Mouse (Mus musculus) limb, embryonic 10.5 days (tissue): ENCODE measurements at regions not wholly inside any gene's neighbourhood (a gene's known extent, or its start where the extent isn't known, plus 50 kb on each side); places are given as distances from the start of the nearest gene placed in this dataset.

Experiments
- DNase-seq: peaks from one replicate; pipeline ENCODE4 v3.0.0-alpha.2; 2017; ENCODE audit warnings: low spot score
- H3K27ac ChIP-seq: fragments of 300-500 bp; sonication (generic); 2 replicates; pipeline ENCODE4 v1.5.1; 2016; ENCODE audit warnings: mild to moderate bottlenecking
- H3K27me3 ChIP-seq: fragments of 300-500 bp; sonication (generic); 2 replicates; pipeline ENCODE4 v1.6.1; 2016; ENCODE audit warnings: low read depth, mild to moderate bottlenecking; ENCODE audit not compliant: poor library complexity, severe bottlenecking
- H3K36me3 ChIP-seq: fragments of 300-500 bp; sonication (generic); 2 replicates; pipeline ENCODE4 v1.6.1; 2016; ENCODE audit warnings: mild to moderate bottlenecking, moderate library complexity
- H3K4me1 ChIP-seq: fragments of 300-500 bp; sonication (generic); 2 replicates; pipeline ENCODE4 v1.6.1; 2016
- H3K4me3 ChIP-seq: fragments of 300-500 bp; sonication (generic); 2 replicates; pipeline ENCODE4 v1.5.1; 2016; ENCODE audit warnings: mild to moderate bottlenecking, moderate library complexity
- H3K9me3 ChIP-seq: fragments of 300-500 bp; sonication (generic); replicated peaks from 2 replicates; pipeline ENCODE4 v1.6.1; 2016; ENCODE audit warnings: mild to moderate bottlenecking
- WGBS: fragments of 180-500 bp; shearing (Covaris S2); methylation state at CpG from one replicate; pipeline ENCODE4 v1.1.7; 2016; 5-methylcytosine and 5-hydroxymethylcytosine counted together

GRCm38 (mm10) chr17:47266335-47266734, 102.4 kb upstream of the Mrps10 start:
- H3K27ac ChIP-seq, result no peak overlapping the region
- H3K36me3 ChIP-seq, result peaks cover 32% of the 10 kb centered on the region
- no peaks in the 10 kb centered on the region for H3K9me3 ChIP-seq
- 92% methylated on average over 7 of the region's 7 CpGs for WGBS
- no peaks in the 10 kb centered on the region for H3K27me3 ChIP-seq
- no peak for DNase-seq
- H3K4me1 ChIP-seq, result no peaks in the 10 kb centered on the region
- no peak overlapping the region for H3K4me3 ChIP-seq

- DNase-seq, result no peak
- no peaks in the 10 kb centered on the region for H3K27me3 ChIP-seq
- H3K27ac ChIP-seq, result no peak overlapping the region
- H3K4me3 ChIP-seq, result no peak overlapping the region
- no peaks in the 10 kb centered on the region for H3K9me3 ChIP-seq
- no peaks in the 10 kb centered on the region for H3K4me1 ChIP-seq
- 91% methylated on average over 9 of the region's 9 CpGs for WGBS
- peaks cover 42% of the 10 kb centered on the region for H3K36me3 ChIP-seq
These were observed 105.7 kb upstream of the Mrps10 start for GRCm38 (mm10) chr17:47262986-47263385.

GRCm38 (mm10) chr17:47262141-47262540, 106.5 kb upstream of the Mrps10 start:
- 92% methylated on average over 5 of the region's 5 CpGs for WGBS
- Histone ChIP-seq H3K4me3 (no peak overlapping the region), H3K27me3 (no peaks in the 10 kb centered on the region), H3K9me3 (no peaks in the 10 kb centered on the region), H3K4me1 (no peaks in the 10 kb centered on the region), H3K27ac (no peak overlapping the region), H3K36me3 (peaks cover 36% of the 10 kb centered on the region)
- no peak for DNase-seq

GRCm38 (mm10) chr17:47260976-47261375, 107.7 kb upstream of the Mrps10 start:
- no peaks in the 10 kb centered on the region for H3K9me3 ChIP-seq
- DNase-seq, result no peak
- no peak overlapping the region for H3K27ac ChIP-seq
- H3K4me1 ChIP-seq, result no peaks in the 10 kb centered on the region
- no peaks in the 10 kb centered on the region for H3K27me3 ChIP-seq
- H3K4me3 ChIP-seq, result no peak overlapping the region
- 78% methylated on average over 4 of the region's 4 CpGs for WGBS
- peaks cover 37% of the 10 kb centered on the region for H3K36me3 ChIP-seq

GRCm38 (mm10) chr17:47258296-47258695, 110.4 kb upstream of the Mrps10 start:
- Histone ChIP-seq H3K4me3 (no peak overlapping the region), H3K27ac (no peak overlapping the region), H3K9me3 (no peaks in the 10 kb centered on the region), H3K4me1 (no peaks in the 10 kb centered on the region), H3K27me3 (no peaks in the 10 kb centered on the region), H3K36me3 (peaks cover 54% of the 10 kb centered on the region)
- 95% methylated on average over 2 of the region's 2 CpGs for WGBS
- no peak for DNase-seq

- Histone ChIP-seq H3K27me3 (no peaks in the 10 kb centered on the region), H3K36me3 (peaks cover 48% of the 10 kb centered on the region), H3K9me3 (no peaks in the 10 kb centered on the region), H3K4me1 (no peaks in the 10 kb centered on the region), H3K27ac (no peak overlapping the region), H3K4me3 (no peak overlapping the region)
- 95% methylated on average over 8 of the region's 8 CpGs for WGBS
- no peak for DNase-seq
These were observed 113.5 kb upstream of the Mrps10 start for GRCm38 (mm10) chr17:47255209-47255608.

GRCm38 (mm10) chr17:47254026-47254425, 114.7 kb upstream of the Mrps10 start:
- Histone ChIP-seq H3K4me1 (no peaks in the 10 kb centered on the region), H3K36me3 (peaks cover 40% of the 10 kb centered on the region), H3K9me3 (no peaks in the 10 kb centered on the region), H3K27ac (no peak overlapping the region), H3K4me3 (no peak overlapping the region), H3K27me3 (no peaks in the 10 kb centered on the region)
- WGBS, result 90% methylated on average over 11 of the region's 11 CpGs
- no peak for DNase-seq

- no peaks in the 10 kb centered on the region for H3K9me3 ChIP-seq
- H3K4me1 ChIP-seq, result no peaks in the 10 kb centered on the region
- WGBS, result 88% methylated on average over 4 of the region's 4 CpGs
- no peak overlapping the region for H3K4me3 ChIP-seq
- H3K36me3 ChIP-seq, result peaks cover 28% of the 10 kb centered on the region; the same call in 1 of the 2 replicates
- no peaks in the 10 kb centered on the region for H3K27me3 ChIP-seq
- DNase-seq, result no peak
- no peak overlapping the region for H3K27ac ChIP-seq
These were observed 118.7 kb upstream of the Mrps10 start for GRCm38 (mm10) chr17:47250001-47250400.

- WGBS, result 93% methylated on average over 9 of the region's 9 CpGs
- H3K4me3 ChIP-seq, result no peak overlapping the region
- no peaks in the 10 kb centered on the region for H3K9me3 ChIP-seq
- no peak for DNase-seq
- H3K4me1 ChIP-seq, result no peaks in the 10 kb centered on the region
- H3K27ac ChIP-seq, result no peak overlapping the region
- no peaks in the 10 kb centered on the region for H3K27me3 ChIP-seq
- peaks cover 26% of the 10 kb centered on the region; the same call in 1 of the 2 replicates for H3K36me3 ChIP-seq
These were observed 119.5 kb upstream of the Mrps10 start for GRCm38 (mm10) chr17:47249176-47249575.

- H3K4me3 ChIP-seq, result no peak overlapping the region
- peaks cover 30% of the 10 kb centered on the region for H3K36me3 ChIP-seq
- no peaks in the 10 kb centered on the region for H3K27me3 ChIP-seq
- DNase-seq, result no peak
- no peaks in the 10 kb centered on the region for H3K4me1 ChIP-seq
- H3K9me3 ChIP-seq, result no peaks in the 10 kb centered on the region
- 83% methylated on average over 3 of the region's 3 CpGs for WGBS
- no peak overlapping the region for H3K27ac ChIP-seq
These were observed 120.6 kb upstream of the Mrps10 start for GRCm38 (mm10) chr17:47248053-47248452.

- peaks cover 27% of the 10 kb centered on the region for H3K36me3 ChIP-seq
- 91% methylated on average over 5 of the region's 5 CpGs for WGBS
- H3K27ac ChIP-seq, result no peak overlapping the region
- no peak for DNase-seq
- no peak overlapping the region for H3K4me3 ChIP-seq
- no peaks in the 10 kb centered on the region for H3K4me1 ChIP-seq
- no peaks in the 10 kb centered on the region for H3K27me3 ChIP-seq
- H3K9me3 ChIP-seq, result no peaks in the 10 kb centered on the region
These were observed 121.2 kb upstream of the Mrps10 start for GRCm38 (mm10) chr17:47247516-47247915.

GRCm38 (mm10) chr17:47246605-47247004, 122.1 kb upstream of the Mrps10 start:
- Histone ChIP-seq H3K36me3 (peaks cover 20% of the 10 kb centered on the region), H3K4me3 (no peak overlapping the region), H3K27me3 (no peaks in the 10 kb centered on the region), H3K4me1 (no peaks in the 10 kb centered on the region), H3K9me3 (no peaks in the 10 kb centered on the region), H3K27ac (no peak overlapping the region)
- no peak for DNase-seq
- 96% methylated on average over 8 of the region's 8 CpGs for WGBS

GRCm38 (mm10) chr17:47245635-47246034, 123.1 kb upstream of the Mrps10 start:
- no peak overlapping the region for H3K27ac ChIP-seq
- WGBS, result 90% methylated on average over 9 of the region's 9 CpGs
- H3K27me3 ChIP-seq, result no peaks in the 10 kb centered on the region
- peaks cover 20% of the 10 kb centered on the region for H3K36me3 ChIP-seq
- DNase-seq, result no peak
- no peaks in the 10 kb centered on the region for H3K4me1 ChIP-seq
- H3K9me3 ChIP-seq, result no peaks in the 10 kb centered on the region
- H3K4me3 ChIP-seq, result no peak overlapping the region

GRCm38 (mm10) chr17:47239086-47239485, 129.6 kb upstream of the Mrps10 start:
- no peak for DNase-seq
- WGBS, result 91% methylated on average over 4 of the region's 4 CpGs
- Histone ChIP-seq H3K4me1 (no peaks in the 10 kb centered on the region), H3K27me3 (no peaks in the 10 kb centered on the region), H3K27ac (no peak overlapping the region), H3K4me3 (no peak overlapping the region), H3K9me3 (no peaks in the 10 kb centered on the region), H3K36me3 (peaks cover 63% of the 10 kb centered on the region)
